In the genomic region with DNA sequence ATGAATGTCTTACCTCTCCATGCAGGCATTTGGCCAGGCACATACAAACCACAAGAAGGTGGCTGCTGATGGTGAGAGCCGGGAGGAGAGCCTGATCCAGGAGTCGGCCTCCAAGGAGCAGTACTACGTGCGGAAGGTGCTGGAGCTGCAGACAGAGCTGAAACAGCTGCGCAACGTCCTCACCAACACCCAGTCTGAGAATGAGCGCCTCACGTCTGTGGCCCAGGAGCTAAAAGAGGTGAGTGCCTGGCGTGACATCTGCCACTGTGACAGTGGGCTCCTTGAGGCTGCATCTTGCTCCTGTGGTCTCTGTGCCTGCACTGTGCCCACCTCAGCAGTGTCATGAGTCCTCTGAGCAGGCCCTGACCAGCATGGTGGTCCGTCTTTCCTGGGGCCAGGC, we compare ENCODE assay signal across 20 mouse cellular contexts. TPM values are rescaled to one million over a fixed set of nuclear protein-coding genes. Genes with fewer than 3 reads are reported as not detected.
A peak's percentile ranks its signal among the peaks of the same experiment; 100 is the strongest.
DNase-seq lines count a peak whose midpoint lies in the region; ATAC-seq and TF ChIP-seq lines count a peak whose summit lies in the region.
"Had no signal": no experiment of that assay in that cellular context is flagged by ENCODE, and none has a peak within 500 bp of the region (broad histone marks: within the 10 kb centered on the region; RNA-seq: fewer than 3 reads in every experiment).

No protein-coding gene starts in this region.

- WGBS in heart, adult 2 months, result 89% methylated on average over 10 of the region's 10 CpGs
- WGBS in heart, embryonic 13.5 days, result 79% methylated on average over 10 of the region's 10 CpGs

- H3ac ChIP-seq in myocyte (ENCODE audit: control insufficient read depth, insufficient read length), result no peak overlapping the region

- TF ChIP-seq POLR2A in heart, adult 2 months (IDR thresholded peaks at IDR 0.05; ENCODE audit: insufficient read depth, low read depth, low read length), result no peak
- TF ChIP-seq POLR2A in myocyte (IDR thresholded peaks at IDR 0.05; ENCODE audit: insufficient read length, low read depth), result no peak

- no peak for DNase-seq in heart, adult 2 months
- DNase-seq in heart, postnatal 36 days, result no peak
- DNase-seq in heart, postnatal 4 days, result no peak
- no peak for DNase-seq in natural killer cell, adult 2 months (ENCODE audit: low spot score in 2 of 2)
- DNase-seq: adrenal gland, adult 2 months; adrenal gland, postnatal 10 days; adrenal gland, postnatal 25 days; cerebellum, adult 11-12 months; cerebellum, adult 2 months; cerebellum, adult 9-10 months; cerebellum, postnatal 10 days; cerebellum, postnatal 25 days had no signal

- peak overlapping the region; percentile 80 for H3K27ac ChIP-seq in heart, adult 2 months
- H3K27ac ChIP-seq in heart, embryonic 13.5 days (replicated peaks), result peak overlapping the region; percentile 90
- H3K27ac ChIP-seq: embryonic facial prominence, embryonic 12.5 days; forebrain, embryonic 13.5 days; forebrain, embryonic 15.5 days had no signal

- peaks cover 5% of the 10 kb centered on the region for H3K79me2 ChIP-seq in heart, adult 2 months (replicated peaks; ENCODE audit: control insufficient read depth, insufficient read depth, low read length)
- peaks cover 97% of the 10 kb centered on the region for H3K79me2 ChIP-seq in myocyte (ENCODE audit: control insufficient read depth, insufficient read depth)

- no peak for ATAC-seq in heart, embryonic 13.5 days (ENCODE audit: extremely low read depth, insufficient number of reproducible peaks, low FRiP score, low TSS enrichment)
- no peak for ATAC-seq in megakaryocyte, adult 5-6 weeks (ENCODE audit: poor library complexity, severe bottlenecking)
- ATAC-seq: forebrain, embryonic 13.5 days; forebrain, embryonic 15.5 days had no signal

- H3K27me3 ChIP-seq in heart, adult 2 months (ENCODE audit: control insufficient read depth, insufficient read depth, low read length), result no peaks in the 10 kb centered on the region
- no peaks in the 10 kb centered on the region for H3K27me3 ChIP-seq in heart, embryonic 13.5 days (replicated peaks)
- no peaks in the 10 kb centered on the region for H3K27me3 ChIP-seq in megakaryocyte, embryonic 14.5 days (replicated peaks)
- no peaks in the 10 kb centered on the region for H3K27me3 ChIP-seq in myocyte (ENCODE audit: control insufficient read depth, insufficient read depth, insufficient read length)
- H3K27me3 ChIP-seq: embryonic facial prominence, embryonic 12.5 days; forebrain, embryonic 13.5 days; forebrain, embryonic 15.5 days had no signal

- no peak for TF ChIP-seq EP300 in heart, adult 2 months (IDR thresholded peaks at IDR 0.05; ENCODE audit: insufficient read depth, low read depth, low read length)

- H3K4me3 ChIP-seq in heart, adult 2 months, result no peak overlapping the region
- no peak overlapping the region for H3K4me3 ChIP-seq in heart, embryonic 13.5 days
- peak overlapping the region; percentile 9 for H3K4me3 ChIP-seq in megakaryocyte, embryonic 14.5 days (replicated peaks)
- H3K4me3 ChIP-seq in myocyte, result no peak overlapping the region
- H3K4me3 ChIP-seq: embryonic facial prominence, embryonic 10.5 days; embryonic facial prominence, embryonic 12.5 days; forebrain, embryonic 13.5 days; forebrain, embryonic 15.5 days had no signal

- no peak for TF ChIP-seq CTCF in heart, adult 2 months (IDR thresholded peaks at IDR 0.05)

- no peaks in the 10 kb centered on the region for H3K9me3 ChIP-seq in heart, embryonic 13.5 days
- no peaks in the 10 kb centered on the region for H3K9me3 ChIP-seq in megakaryocyte, embryonic 14.5 days
- H3K9me3 ChIP-seq: embryonic facial prominence, embryonic 10.5 days; embryonic facial prominence, embryonic 12.5 days; forebrain, embryonic 13.5 days; forebrain, embryonic 15.5 days had no signal

- H3K4me2 ChIP-seq in heart, embryonic 13.5 days, result no peak overlapping the region
- H3K4me2 ChIP-seq in myocyte (ENCODE audit: low read depth), result no peak overlapping the region
- H3K4me2 ChIP-seq: embryonic facial prominence, embryonic 12.5 days; forebrain, embryonic 13.5 days; forebrain, embryonic 15.5 days had no signal

- intact Hi-C loops in heart, adult 2 months (cut with DNase I), result loop anchor here (10.0 kb wide), 1 partner anchor 135 kb away; the partner anchor contains the start of gene Ecm2
- intact Hi-C loops in heart, postnatal 36 days (cut with DNase I), result loop anchor here (2.0 kb wide), 1 partner anchor 25 kb away; no protein-coding TSS in a partner anchor

- peaks cover 72% of the 10 kb centered on the region for H3K4me1 ChIP-seq in heart, adult 2 months (ENCODE audit: control insufficient read depth, insufficient read depth, low read length)
- H3K4me1 ChIP-seq in heart, embryonic 13.5 days, result peaks cover 88% of the 10 kb centered on the region
- H3K4me1 ChIP-seq in megakaryocyte, embryonic 14.5 days, result peaks cover 100% of the 10 kb centered on the region

- H3K36me3 ChIP-seq in heart, adult 2 months (ENCODE audit: control insufficient read depth, insufficient read depth, low read length), result peaks cover 25% of the 10 kb centered on the region; the same call in 1 of the 2 replicates
- H3K36me3 ChIP-seq in heart, embryonic 13.5 days, result peaks cover 43% of the 10 kb centered on the region
- peaks cover 83% of the 10 kb centered on the region for H3K36me3 ChIP-seq in megakaryocyte, embryonic 14.5 days (replicated peaks; ENCODE audit: low read length)
- peaks cover 17% of the 10 kb centered on the region for H3K36me3 ChIP-seq in myocyte (ENCODE audit: control insufficient read depth, insufficient read depth)

- H3K9ac ChIP-seq in heart, adult 2 months (ENCODE audit: low read depth, low read length), result no peak overlapping the region
- no peak overlapping the region for H3K9ac ChIP-seq in heart, embryonic 13.5 days
- H3K9ac ChIP-seq: embryonic facial prominence, embryonic 12.5 days; forebrain, embryonic 13.5 days; forebrain, embryonic 15.5 days had no signal

TF ChIP-seq in myocyte, 11 proteins besides CTCF, POLR2A, EP300 and RAD21:
- TF ChIP-seq MYOG (IDR thresholded peaks at IDR 0.05; ENCODE audit: control insufficient read depth in 1 of 3, insufficient read depth in 1 of 3, insufficient read length in 2 of 3, low read depth in 2 of 3), result peak in 2 of 3 experiments; percentile 51 to 60
- no peak for TF ChIP-seq POLR2AphosphoS2 (IDR thresholded peaks at IDR 0.05; ENCODE audit: insufficient read length, low read depth)

RNA-seq across cellular contexts. Expression of gene Bicd2, which starts 28.0 kb away (rescaled TPM):
- 10 to 100 TPM; 72.4 to 77.6 TPM for total RNA-seq in heart, adult 2 months (2021)
- polyA plus RNA-seq in heart, adult 2 months (2012; rRNA removed), result 44.5 and 64.2 TPM in 2 replicates
- 10 to 100 TPM; 73.4 to 79.7 TPM for total RNA-seq in heart, postnatal 36 days (2021)
- polyA plus RNA-seq in heart, embryonic 13.5 days (2015; fragmentation: Nextera tagmentation; extraction: Ambion mirVana), result 38.7 and 40.6 TPM in 2 replicates
- total RNA-seq in heart, postnatal 4 days (2021), result 10 to 100 TPM; 80.9 to 84.3 TPM
- polyA plus RNA-seq in megakaryocyte, embryonic 14.5 days (2012; ENCODE audit: insufficient read depth, low replicate concordance), result 21.2 and 22.5 TPM in 2 replicates
- total RNA-seq in megakaryocyte, adult 5-6 weeks (2015), result 14.9 and 15.3 TPM in 2 replicates
- total RNA-seq in megakaryocyte, adult 5-6 weeks (2017), result 24.7 and 27.7 TPM in 2 replicates
- 94.9 TPM for polyA plus RNA-seq in myocyte (2012; fragmentation: generic; extraction: Trizol)

RNA-seq across cellular contexts. Expression of gene Fgd3, which starts 49.3 kb away (rescaled TPM):
- total RNA-seq in heart, adult 2 months (2021), result 1 to 10 TPM in 1 of 2 experiments, under 1 TPM in 1; 0.96 to 1.0 TPM
- 0.96 and 0.97 TPM in 2 replicates for polyA plus RNA-seq in heart, adult 2 months (2012; rRNA removed)
- total RNA-seq in heart, postnatal 36 days (2021), result 1 to 10 TPM in 1 of 2 experiments, under 1 TPM in 1; 0.64 to 1.2 TPM
- polyA plus RNA-seq in heart, embryonic 13.5 days (2015; fragmentation: Nextera tagmentation; extraction: Ambion mirVana), result 0.05 and 0.23 TPM in 2 replicates
- total RNA-seq in heart, postnatal 4 days (2021), result under 1 TPM; 0.27 to 0.55 TPM
- polyA plus RNA-seq in megakaryocyte, embryonic 14.5 days (2012; ENCODE audit: insufficient read depth, low replicate concordance), result 9.1 and 10.4 TPM in 2 replicates
- 10.7 and 12.2 TPM in 2 replicates for total RNA-seq in megakaryocyte, adult 5-6 weeks (2015)
- total RNA-seq in megakaryocyte, adult 5-6 weeks (2017), result 26.1 and 30.9 TPM in 2 replicates
- 15.5 TPM for polyA plus RNA-seq in myocyte (2012; fragmentation: generic; extraction: Trizol)

RNA-seq across cellular contexts. Expression of gene Ippk, which starts 51.6 kb away (rescaled TPM):
- total RNA-seq in heart, adult 2 months (2021), result 1 to 10 TPM; 6.7 to 7.3 TPM
- polyA plus RNA-seq in heart, adult 2 months (2012; rRNA removed), result 4.3 and 6.9 TPM in 2 replicates
- 1 to 10 TPM; 6.5 TPM for total RNA-seq in heart, postnatal 36 days (2021)
- polyA plus RNA-seq in heart, embryonic 13.5 days (2015; fragmentation: Nextera tagmentation; extraction: Ambion mirVana), result 11.5 and 12.5 TPM in 2 replicates
- total RNA-seq in heart, postnatal 4 days (2021), result 1 to 10 TPM; 9.5 to 9.9 TPM
- 1.4 TPM in 1 of 2 replicates, not detected in the other for polyA plus RNA-seq in megakaryocyte, embryonic 14.5 days (2012; ENCODE audit: insufficient read depth, low replicate concordance)
- 2.5 and 3.1 TPM in 2 replicates for total RNA-seq in megakaryocyte, adult 5-6 weeks (2015)
- 5.9 and 7.4 TPM in 2 replicates for total RNA-seq in megakaryocyte, adult 5-6 weeks (2017)
- 4.5 TPM for polyA plus RNA-seq in myocyte (2012; fragmentation: generic; extraction: Trizol)

Comparison
In these comparisons a context has a peak if more than half of its experiments do, and no peak if none do; other contexts are left out.
1. RNA of gene Fgd3, which starts 49.3 kb away (total RNA-seq): 10.7 to 30.9 TPM in megakaryocyte, adult 5-6 weeks; 0.64 to 1.2 TPM in heart, postnatal 36 days, 0.96 to 1.0 TPM in heart, adult 2 months and 0.27 to 0.55 TPM in heart, postnatal 4 days; every median in the first group is over 4 times any median in the second.